Mouse (Mus musculus): ENCODE data around the gene Aipl1. TPM values are rescaled to one million over a fixed set of nuclear protein-coding genes. Genes with fewer than 3 reads are reported as not detected.

The Aipl1 gene
- not detected in 2 replicates for polyA plus RNA-seq (2011; ENCODE audit: insufficient read depth, insufficient read length, low replicate concordance, missing spikeins)

- no peak within 1 kb of the TSS for H3K27ac ChIP-seq (ENCODE audit: control insufficient read depth, insufficient read depth, low read depth, low read length, poor library complexity)
- WGBS: 52% methylated on average over 4 of the region's 4 CpGs
- H3K4me1 ChIP-seq (ENCODE audit: control insufficient read depth, insufficient read depth, low read length): no peaks in the 10 kb centered on the region; the same call in 1 of the 2 replicates
- no peak for TF ChIP-seq POLR2A (IDR thresholded peaks at IDR 0.05; ENCODE audit: borderline replicate concordance, control insufficient read depth, low read depth, low read length)
- TF ChIP-seq CTCF (IDR thresholded peaks at IDR 0.05; ENCODE audit: control insufficient read depth, insufficient read depth, low read length): no peak
- H3K4me3 ChIP-seq (replicated peaks; ENCODE audit: control insufficient read depth, low read depth, low read length): no peak within 1 kb of the TSS
Observed at GRCm38 (mm10) chr11:72037409-72037808, at the start of gene Aipl1. Gene Aipl1, minus strand, starts transcription at chr11:72037509.

DNA sequence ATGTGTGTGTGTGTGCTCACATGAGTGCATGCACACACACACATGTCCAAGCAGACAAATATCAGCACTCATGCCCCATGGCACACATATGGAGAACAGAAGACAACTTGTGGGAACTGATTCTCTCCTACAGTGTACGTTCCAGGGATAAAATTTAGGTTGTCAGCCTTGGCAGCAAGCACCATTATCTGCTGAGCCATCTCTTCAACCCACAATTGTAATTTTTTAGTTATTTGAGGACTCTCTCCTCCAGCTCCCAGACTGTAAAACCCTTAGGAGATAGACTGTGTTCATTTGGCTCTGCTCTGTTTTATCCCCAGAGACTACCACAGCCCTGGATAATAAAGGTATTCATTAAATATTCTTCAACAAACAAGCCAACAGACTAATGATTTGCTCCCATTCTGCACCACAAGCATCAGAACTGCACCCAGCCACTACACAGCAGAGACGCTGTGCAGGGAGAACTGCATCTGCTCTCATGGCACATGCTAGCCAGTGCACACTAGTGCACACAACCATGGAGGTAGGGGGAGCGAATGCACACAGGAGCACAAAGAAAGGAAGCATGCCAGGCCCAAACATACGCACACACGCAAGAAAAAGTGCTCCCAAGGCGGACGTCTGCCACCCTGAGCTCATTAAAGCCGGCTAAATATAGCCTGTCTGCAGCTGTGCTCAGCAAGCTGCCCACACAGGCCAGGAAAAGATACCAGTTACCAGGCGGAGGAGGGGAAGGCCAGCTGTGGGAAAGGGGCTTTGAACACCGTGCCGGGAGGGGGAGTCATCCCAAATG is 49.1 kb upstream of the Aipl1 start:
- TF ChIP-seq CTCF (IDR thresholded peaks at IDR 0.05; ENCODE audit: control insufficient read depth, insufficient read depth, low read length) (no peak), POLR2A (IDR thresholded peaks at IDR 0.05; ENCODE audit: borderline replicate concordance, control insufficient read depth, low read depth, low read length) (no peak)
- WGBS: 19% methylated on average over 11 of the region's 11 CpGs
- H3K27ac ChIP-seq (ENCODE audit: control insufficient read depth, insufficient read depth, low read depth, low read length, poor library complexity): no peak overlapping the region
- H3K4me1 ChIP-seq (ENCODE audit: control insufficient read depth, insufficient read depth, low read length): no peaks in the 10 kb centered on the region; the same call in 1 of the 2 replicates
- no peak overlapping the region for H3K4me3 ChIP-seq (replicated peaks; ENCODE audit: control insufficient read depth, low read depth, low read length)

- WGBS: 89% methylated on average over 15 of the region's 15 CpGs
- Histone ChIP-seq H3K4me3 (replicated peaks; ENCODE audit: control insufficient read depth, low read depth, low read length) (no peak overlapping the region), H3K27ac (ENCODE audit: control insufficient read depth, insufficient read depth, low read depth, low read length, poor library complexity) (no peak overlapping the region), H3K4me1 (ENCODE audit: control insufficient read depth, insufficient read depth, low read length) (no peaks in the 10 kb centered on the region; the same call in 1 of the 2 replicates)
- TF ChIP-seq POLR2A (IDR thresholded peaks at IDR 0.05; ENCODE audit: borderline replicate concordance, control insufficient read depth, low read depth, low read length): no peak
Observed at GRCm38 (mm10) chr11:72084337-72084736, 47.0 kb upstream of the Aipl1 start.

- H3K4me1 ChIP-seq (ENCODE audit: control insufficient read depth, insufficient read depth, low read length): no peaks in the 10 kb centered on the region; the same call in 1 of the 2 replicates
- H3K4me3 ChIP-seq (replicated peaks; ENCODE audit: control insufficient read depth, low read depth, low read length): no peak overlapping the region
- TF ChIP-seq CTCF (IDR thresholded peaks at IDR 0.05; ENCODE audit: control insufficient read depth, insufficient read depth, low read length) (no peak), POLR2A (IDR thresholded peaks at IDR 0.05; ENCODE audit: borderline replicate concordance, control insufficient read depth, low read depth, low read length) (no peak)
- 87% methylated on average over 4 of the region's 4 CpGs for WGBS
- H3K27ac ChIP-seq (ENCODE audit: control insufficient read depth, insufficient read depth, low read depth, low read length, poor library complexity): no peak overlapping the region
Observed at GRCm38 (mm10) chr11:72082601-72083000, 45.3 kb upstream of the Aipl1 start.

DNA sequence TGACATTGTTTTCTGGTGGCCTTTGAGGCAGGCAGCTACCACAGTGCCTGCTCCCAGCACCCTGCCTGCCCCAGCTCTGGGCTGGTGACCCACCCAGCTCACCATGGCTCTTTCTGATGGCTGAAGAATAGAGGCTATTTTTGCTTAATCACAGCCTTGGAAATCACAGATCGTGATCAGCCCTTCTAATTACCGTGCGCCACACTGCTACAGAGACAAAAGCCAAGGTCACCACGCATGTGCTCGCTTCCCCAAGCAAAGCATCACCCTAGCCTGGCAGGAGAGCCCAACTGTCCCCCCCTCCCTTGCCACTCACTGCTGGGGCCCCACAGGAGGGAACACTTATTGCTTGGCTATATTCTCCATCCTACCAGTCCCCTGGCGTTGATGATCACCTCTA is 43.2 kb upstream of the Aipl1 start:
- Histone ChIP-seq H3K4me3 (replicated peaks; ENCODE audit: control insufficient read depth, low read depth, low read length) (no peak overlapping the region), H3K27ac (ENCODE audit: control insufficient read depth, insufficient read depth, low read depth, low read length, poor library complexity) (no peak overlapping the region), H3K4me1 (ENCODE audit: control insufficient read depth, insufficient read depth, low read length) (no peaks in the 10 kb centered on the region; the same call in 1 of the 2 replicates)
- 78% methylated on average over 6 of the region's 6 CpGs for WGBS
- no peak for TF ChIP-seq POLR2A (IDR thresholded peaks at IDR 0.05; ENCODE audit: borderline replicate concordance, control insufficient read depth, low read depth, low read length)
- no peak for TF ChIP-seq CTCF (IDR thresholded peaks at IDR 0.05; ENCODE audit: control insufficient read depth, insufficient read depth, low read length)

DNA sequence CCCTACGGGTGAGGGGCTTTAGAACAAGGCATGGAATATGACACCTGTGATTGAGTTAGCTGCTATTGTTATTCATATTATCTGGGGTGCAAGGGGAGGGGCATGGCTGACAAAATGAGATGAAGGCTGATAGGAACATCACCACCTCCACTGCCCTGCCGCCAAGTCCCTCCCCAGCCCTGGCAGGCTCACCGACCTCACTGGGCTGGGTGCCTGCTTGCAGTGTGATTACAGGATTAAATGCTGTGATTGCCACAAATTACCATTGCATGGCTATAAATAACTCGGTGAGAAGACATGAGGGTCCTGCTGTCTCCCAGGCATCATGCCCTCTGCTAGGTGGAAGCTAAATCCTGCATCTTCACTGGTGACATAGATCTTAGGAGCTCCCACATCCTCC is 41.3 kb upstream of the Aipl1 start:
- H3K27ac ChIP-seq (ENCODE audit: control insufficient read depth, insufficient read depth, low read depth, low read length, poor library complexity): no peak overlapping the region
- TF ChIP-seq CTCF (IDR thresholded peaks at IDR 0.05; ENCODE audit: control insufficient read depth, insufficient read depth, low read length) (no peak), POLR2A (IDR thresholded peaks at IDR 0.05; ENCODE audit: borderline replicate concordance, control insufficient read depth, low read depth, low read length) (no peak)
- 61% methylated on average over 4 of the region's 4 CpGs for WGBS
- no peaks in the 10 kb centered on the region; the same call in 1 of the 2 replicates for H3K4me1 ChIP-seq (ENCODE audit: control insufficient read depth, insufficient read depth, low read length)
- H3K4me3 ChIP-seq (replicated peaks; ENCODE audit: control insufficient read depth, low read depth, low read length): no peak overlapping the region

- no peaks in the 10 kb centered on the region; the same call in 1 of the 2 replicates for H3K4me1 ChIP-seq (ENCODE audit: control insufficient read depth, insufficient read depth, low read length)
- no peak overlapping the region for H3K27ac ChIP-seq (ENCODE audit: control insufficient read depth, insufficient read depth, low read depth, low read length, poor library complexity)
- TF ChIP-seq CTCF (IDR thresholded peaks at IDR 0.05; ENCODE audit: control insufficient read depth, insufficient read depth, low read length) (no peak), POLR2A (IDR thresholded peaks at IDR 0.05; ENCODE audit: borderline replicate concordance, control insufficient read depth, low read depth, low read length) (no peak)
- WGBS: 50% methylated on average over 3 of the region's 3 CpGs
- H3K4me3 ChIP-seq (replicated peaks; ENCODE audit: control insufficient read depth, low read depth, low read length): no peak overlapping the region
Observed at GRCm38 (mm10) chr11:72078056-72078455, 40.7 kb upstream of the Aipl1 start.

DNA sequence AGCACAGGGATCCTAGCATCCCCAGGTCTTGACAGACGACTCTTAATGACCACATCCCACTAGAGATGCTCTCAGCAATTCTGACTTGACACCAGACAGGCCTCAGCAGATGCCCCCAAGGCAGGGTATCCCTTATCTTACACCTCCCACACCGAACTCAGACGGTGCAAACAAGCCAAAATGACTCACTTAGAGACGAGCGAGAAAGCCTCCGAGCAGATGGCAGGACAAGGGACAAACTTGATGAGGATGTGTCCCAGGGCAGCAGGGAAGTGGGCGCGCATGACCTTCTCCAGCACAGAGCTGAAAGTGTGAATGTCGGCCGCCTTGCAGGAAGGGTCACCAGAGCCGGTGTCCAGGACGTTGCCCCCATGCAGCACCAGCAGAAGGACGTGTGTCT is 36.9 kb upstream of the Aipl1 start:
- no peak overlapping the region for H3K27ac ChIP-seq (ENCODE audit: control insufficient read depth, insufficient read depth, low read depth, low read length, poor library complexity)
- H3K4me3 ChIP-seq (replicated peaks; ENCODE audit: control insufficient read depth, low read depth, low read length): no peak overlapping the region
- H3K4me1 ChIP-seq (ENCODE audit: control insufficient read depth, insufficient read depth, low read length): no peaks in the 10 kb centered on the region
- TF ChIP-seq CTCF (IDR thresholded peaks at IDR 0.05; ENCODE audit: control insufficient read depth, insufficient read depth, low read length): no peak
- TF ChIP-seq POLR2A (IDR thresholded peaks at IDR 0.05; ENCODE audit: borderline replicate concordance, control insufficient read depth, low read depth, low read length): no peak
- WGBS: 78% methylated on average over 13 of the region's 13 CpGs

Measured in bone marrow, adult 2 months (tissue).